Mouse (Mus musculus): ENCODE results near the gene Dhrs7. TPM values are rescaled to one million over a fixed set of nuclear protein-coding genes. Genes with fewer than 3 reads are reported as not detected.

Gene Dhrs7
- total RNA-seq, 2 experiments from 2014 or later: 41.4 to 42.2 TPM

GRCm38 (mm10) chr12:72682511-72683282 lies 18.0 kb upstream of the Dhrs7 start:
- no peak for TF ChIP-seq CTCF (IDR thresholded peaks at IDR 0.05)
- intact Hi-C loops (cut with DNase I): no loop called here
- DNase-seq (ENCODE audit: extremely low spot score in 1 of 2, low spot score in 2 of 2): no peak
- no peak overlapping the region for H3K27ac ChIP-seq
- no peak overlapping the region for H3K4me3 ChIP-seq

GRCm38 (mm10) chr12:72681919-72682318 lies 17.2 kb upstream of the Dhrs7 start:
- no peak overlapping the region for H3K4me3 ChIP-seq
- no peak for TF ChIP-seq CTCF (IDR thresholded peaks at IDR 0.05)

GRCm38 (mm10) chr12:72679635-72680034 lies 14.9 kb upstream of the Dhrs7 start:
- intact Hi-C loops (cut with DNase I): no loop called here
- Histone ChIP-seq H3K27ac (no peak overlapping the region), H3K4me3 (no peak overlapping the region)
- peak; percentile 3 for TF ChIP-seq CTCF (IDR thresholded peaks at IDR 0.05)
- no peak for DNase-seq (ENCODE audit: extremely low spot score in 1 of 2, low spot score in 2 of 2)

More at GRCm38 (mm10) chr12:72681919-72682318, 17.2 kb upstream of the Dhrs7 start:
- DNase-seq (ENCODE audit: extremely low spot score in 1 of 2, low spot score in 2 of 2): no peak
- intact Hi-C loops (cut with DNase I): no loop called here
- no peak overlapping the region for H3K27ac ChIP-seq

GRCm38 (mm10) chr12:72674820-72675219 lies 10.1 kb upstream of the Dhrs7 start:
- intact Hi-C loops (cut with DNase I): no loop called here
- DNase-seq (ENCODE audit: extremely low spot score in 1 of 2, low spot score in 2 of 2): no peak
- no peak overlapping the region for H3K27ac ChIP-seq
- no peak overlapping the region for H3K4me3 ChIP-seq
- no peak for TF ChIP-seq CTCF (IDR thresholded peaks at IDR 0.05)

DNA sequence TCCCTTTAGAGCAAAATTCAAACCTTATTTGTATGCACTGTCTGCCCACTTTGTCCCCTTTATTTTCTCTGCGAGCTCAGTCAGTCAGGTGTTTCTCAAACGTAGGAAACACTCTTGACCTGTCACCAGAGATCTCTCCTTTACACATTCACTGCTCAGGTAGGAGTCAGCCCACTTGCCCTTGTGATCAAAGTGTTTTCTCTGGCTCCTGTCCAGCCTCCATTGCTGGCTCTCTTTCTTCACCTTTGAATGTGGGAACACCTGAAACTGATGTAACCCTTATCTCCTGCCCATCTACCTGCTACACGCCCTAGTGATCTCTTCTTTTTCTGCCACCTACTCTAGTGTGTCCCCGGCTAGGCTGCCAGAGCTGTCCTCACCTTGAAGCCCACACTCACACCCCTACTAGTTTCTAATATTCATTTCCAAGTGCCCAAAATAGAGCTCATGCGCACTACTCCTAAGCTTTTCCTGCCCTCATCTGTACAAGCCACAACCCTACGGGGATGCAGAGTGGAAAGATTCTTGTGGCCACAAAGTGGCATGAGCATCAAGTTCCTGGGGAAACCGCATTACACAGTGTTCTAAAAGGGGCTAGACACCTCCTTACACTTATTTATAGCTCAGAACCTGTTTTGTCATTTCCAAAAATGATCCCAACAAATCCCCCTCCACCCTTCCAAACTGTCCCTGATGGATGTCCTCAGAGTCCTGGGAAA lies 9.5 kb upstream of the Dhrs7 start:
- no peak for TF ChIP-seq CTCF (IDR thresholded peaks at IDR 0.05)
- no peak for DNase-seq (ENCODE audit: extremely low spot score in 1 of 2, low spot score in 2 of 2)
- intact Hi-C loops (cut with DNase I): no loop called here
- Histone ChIP-seq H3K27ac (no peak overlapping the region), H3K4me3 (no peak overlapping the region)

DNA sequence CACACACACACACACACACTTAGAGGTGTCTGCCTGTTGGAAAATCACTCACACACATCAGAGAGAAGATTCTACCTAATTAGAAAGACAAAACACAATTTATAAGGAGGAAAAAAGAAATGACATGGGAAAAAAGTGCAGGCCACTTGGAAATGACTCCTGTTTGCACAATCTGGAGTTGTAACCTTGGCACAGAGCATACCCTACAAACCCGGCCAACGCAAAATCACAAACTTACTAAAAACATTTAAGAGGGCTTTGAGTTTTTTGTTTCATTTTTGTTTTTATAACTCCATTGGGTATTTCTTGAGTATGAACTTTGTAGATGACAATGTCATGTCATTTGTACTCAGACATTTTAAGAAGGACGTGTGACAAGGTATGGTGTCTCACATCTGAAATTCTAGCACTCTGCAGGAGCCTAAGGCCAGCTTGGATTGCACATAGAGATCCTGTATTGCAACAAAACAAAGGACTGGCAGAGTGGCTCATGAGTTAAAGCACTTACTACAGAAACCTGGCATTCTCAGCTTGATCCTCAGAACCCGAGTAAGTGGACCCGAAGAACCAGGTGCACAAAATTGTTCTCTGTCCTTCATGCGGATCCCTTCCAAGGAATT lies 6.9 kb upstream of the Dhrs7 start:
- Histone ChIP-seq H3K4me3 (no peak overlapping the region), H3K27ac (no peak overlapping the region)
- TF ChIP-seq CTCF (IDR thresholded peaks at IDR 0.05): no peak
- DNase-seq (ENCODE audit: extremely low spot score in 1 of 2, low spot score in 2 of 2): no peak
- intact Hi-C loops (cut with DNase I): no loop called here

DNA sequence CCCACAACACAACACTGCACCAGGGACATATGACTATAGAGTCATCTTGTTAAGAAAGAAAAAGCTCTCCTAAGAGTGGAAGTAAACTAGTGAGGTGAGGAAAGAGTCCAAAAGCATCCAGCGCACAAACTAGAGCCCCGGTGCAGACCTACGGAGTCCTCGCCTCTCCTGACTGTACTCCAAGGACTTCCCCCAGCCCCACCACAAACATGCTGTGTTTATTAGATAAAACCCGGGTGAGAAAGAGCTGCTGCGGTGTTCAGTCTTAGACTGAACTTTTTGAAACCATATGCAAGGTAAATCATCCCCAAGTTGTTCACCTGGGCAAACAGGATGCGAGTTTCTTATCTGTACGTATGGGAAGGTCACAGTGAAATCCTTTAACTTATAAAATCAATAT lies 6.2 kb upstream of the Dhrs7 start:
- intact Hi-C loops (cut with DNase I): no loop called here
- no peak overlapping the region for H3K4me3 ChIP-seq
- no peak overlapping the region for H3K27ac ChIP-seq
- no peak for TF ChIP-seq CTCF (IDR thresholded peaks at IDR 0.05)
- DNase-seq (ENCODE audit: extremely low spot score in 1 of 2, low spot score in 2 of 2): no peak

GRCm38 (mm10) chr12:72667868-72668469 lies 3.3 kb upstream of the Dhrs7 start:
- no peak for TF ChIP-seq CTCF (IDR thresholded peaks at IDR 0.05)
- DNase-seq (ENCODE audit: extremely low spot score in 1 of 2, low spot score in 2 of 2): no peak
- intact Hi-C loops (cut with DNase I): loop anchor here (10.0 kb wide), 2 partner anchors 307 to 583 kb away; partner anchors contain the start of genes Jkamp and L3hypdh
- Histone ChIP-seq H3K27ac (no peak overlapping the region), H3K4me3 (no peak overlapping the region)

GRCm38 (mm10) chr12:72666015-72666414 lies 1.3 kb upstream of the Dhrs7 start:
- DNase-seq (ENCODE audit: extremely low spot score in 1 of 2, low spot score in 2 of 2): no peak
- no peak overlapping the region for H3K27ac ChIP-seq
- no peak overlapping the region for H3K4me3 ChIP-seq
- no peak for TF ChIP-seq CTCF (IDR thresholded peaks at IDR 0.05)
- intact Hi-C loops (cut with DNase I): loop anchor here (10.0 kb wide), 2 partner anchors 309 to 581 kb away; partner anchors contain the start of genes Jkamp and L3hypdh

- intact Hi-C loops (cut with DNase I): loop anchor here (2.0 to 10.0 kb wide), 4 partner anchors 31 to 579 kb away; partner anchors contain the start of genes Jkamp, L3hypdh and Pcnx4
- peak; percentile 17 to 21 for DNase-seq (ENCODE audit: extremely low spot score in 1 of 2, low spot score in 2 of 2)
- TF ChIP-seq CTCF (IDR thresholded peaks at IDR 0.05): no peak
- peak overlapping the region; percentile 75 for H3K4me3 ChIP-seq
- H3K27ac ChIP-seq: peak overlapping the region; percentile 83
Observed at GRCm38 (mm10) chr12:72664020-72664734, 532 bp downstream of the Dhrs7 start.

GRCm38 (mm10) chr12:72655775-72656174 lies 8.9 kb downstream of the Dhrs7 start:
- no peak overlapping the region for H3K27ac ChIP-seq
- no peak for TF ChIP-seq CTCF (IDR thresholded peaks at IDR 0.05)
- no peak overlapping the region for H3K4me3 ChIP-seq
- DNase-seq (ENCODE audit: extremely low spot score in 1 of 2, low spot score in 2 of 2): no peak
- intact Hi-C loops (cut with DNase I): no loop called here

Data from left cerebral cortex, adult 2 months (tissue).